Mouse (Mus musculus): ENCODE measurements around the gene Lalba. TPM values are rescaled to one million over a fixed set of nuclear protein-coding genes. Genes with fewer than 3 reads are reported as not detected.
"Not testable (repeated sequence)": the region's sequence is repeated elsewhere in the genome, so short reads cannot be mapped to it uniquely, and the experiment has no call there.

Gene Lalba
- total RNA-seq, 2 experiments from 2014 or later = not detected

DNA sequence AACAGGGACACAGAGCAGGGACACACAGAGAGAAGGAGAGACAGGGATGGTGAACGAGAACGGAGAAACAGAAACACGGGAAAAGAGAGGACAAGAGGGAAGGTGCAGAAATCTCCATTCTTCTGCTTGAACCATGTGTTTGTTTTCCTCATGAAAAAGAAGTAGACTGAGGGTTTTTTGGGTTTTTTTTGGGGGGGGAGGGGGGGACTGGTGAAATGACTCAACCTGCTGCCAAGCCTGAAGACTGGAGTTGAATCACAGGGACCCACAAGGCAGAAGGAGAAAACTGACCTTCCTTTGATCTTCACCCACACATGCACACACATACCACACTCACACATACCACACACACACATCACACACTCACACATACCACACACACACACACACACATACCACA lies 20.8 kb upstream of the Lalba start:
- DNase-seq = no peak
- intact Hi-C loops (cut with DNase I) = no loop called here

- intact Hi-C loops (cut with DNase I) = no loop called here
- no peak for DNase-seq
Measured at GRCm38 (mm10) chr15:98497631-98498030, 15.1 kb upstream of the Lalba start.

- intact Hi-C loops (cut with DNase I) = no loop called here
- no peak for DNase-seq
Measured at GRCm38 (mm10) chr15:98492102-98492501, 9.6 kb upstream of the Lalba start, which contains the start of gene Olfr279. Gene Olfr279, plus strand, starts transcription at chr15:98492402.

DNA sequence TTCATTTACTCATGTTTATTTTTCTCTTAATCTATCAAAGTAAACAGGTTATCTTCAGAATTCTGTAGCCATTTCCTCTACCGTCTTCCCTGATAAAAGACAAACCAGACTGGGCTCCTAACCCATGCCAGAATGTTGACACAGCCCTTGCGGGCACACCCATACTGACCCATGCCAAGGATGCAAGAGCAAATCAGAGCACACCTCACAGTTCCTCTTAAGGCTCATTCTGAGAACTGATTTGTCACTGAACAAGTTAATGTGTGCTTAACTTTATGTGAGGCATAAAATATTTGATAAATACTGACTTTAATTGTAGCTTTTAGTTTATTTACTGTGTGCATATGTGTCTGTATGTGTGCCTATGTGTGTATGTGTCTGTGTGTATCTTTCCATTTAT lies 8.8 kb upstream of the Lalba start:
- intact Hi-C loops (cut with DNase I) = no loop called here
- DNase-seq = no peak

DNA sequence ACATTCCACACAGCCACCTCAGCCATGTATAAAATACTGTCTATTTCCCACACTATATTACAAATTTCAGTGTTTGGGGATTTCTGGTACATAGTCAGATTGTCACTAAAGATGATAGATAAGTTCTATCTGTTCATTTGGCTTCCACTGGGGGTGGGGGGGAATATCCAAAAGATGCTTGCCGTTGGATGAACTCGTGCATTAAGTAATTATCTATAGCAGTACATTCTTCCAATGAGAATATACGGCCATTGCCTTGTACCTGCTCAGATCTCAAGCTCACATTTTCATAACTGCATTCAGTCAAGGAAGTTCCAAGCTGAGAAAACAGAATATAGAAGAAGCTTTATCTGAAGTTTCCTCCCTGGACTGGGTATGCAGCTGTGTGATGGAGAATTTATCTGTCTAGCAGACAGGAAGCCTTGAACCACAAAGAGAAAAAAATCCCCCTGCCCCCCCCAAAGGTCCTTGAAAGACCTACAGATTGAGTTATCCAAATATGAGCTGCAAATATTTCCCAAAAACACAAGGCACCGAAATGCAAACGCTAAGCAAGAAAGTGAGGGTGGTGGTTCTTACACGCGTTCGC lies 4.0 kb upstream of the Lalba start:
- no peak for DNase-seq
- intact Hi-C loops (cut with DNase I) = no loop called here

GRCm38 (mm10) chr15:98483907-98484886 lies 1.7 kb upstream of the Lalba start:
- intact Hi-C loops (cut with DNase I) = no loop called here

GRCm38 (mm10) chr15:98479568-98480102 lies 2.9 kb downstream of the Lalba start:
- intact Hi-C loops (cut with DNase I) = no loop called here
- no peak for DNase-seq

More at GRCm38 (mm10) chr15:98483907-98484886, 1.7 kb upstream of the Lalba start:
- DNase-seq = peak in 1 of 2 experiments; percentile 30

DNA sequence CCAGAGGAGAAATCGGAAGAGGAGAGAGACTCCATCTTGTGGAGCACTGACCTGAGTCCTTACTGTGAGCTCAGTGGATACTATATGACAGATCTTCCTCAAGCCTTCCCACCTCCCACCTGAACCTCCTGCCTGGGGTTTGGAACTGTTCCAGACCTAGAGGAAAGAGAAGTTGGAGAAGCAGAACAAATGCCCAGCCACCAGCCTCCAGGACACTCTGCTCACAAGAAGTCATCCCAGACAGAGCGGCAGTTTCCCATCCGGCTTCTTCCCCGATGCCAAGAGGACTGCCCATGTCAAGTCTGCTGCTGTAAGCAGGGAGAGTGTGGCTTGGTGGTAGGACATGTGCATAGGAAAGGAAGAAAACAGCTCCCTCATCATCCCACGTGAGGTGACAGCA lies 6.2 kb downstream of the Lalba start:
- no peak for DNase-seq
- intact Hi-C loops (cut with DNase I) = no loop called here

DNA sequence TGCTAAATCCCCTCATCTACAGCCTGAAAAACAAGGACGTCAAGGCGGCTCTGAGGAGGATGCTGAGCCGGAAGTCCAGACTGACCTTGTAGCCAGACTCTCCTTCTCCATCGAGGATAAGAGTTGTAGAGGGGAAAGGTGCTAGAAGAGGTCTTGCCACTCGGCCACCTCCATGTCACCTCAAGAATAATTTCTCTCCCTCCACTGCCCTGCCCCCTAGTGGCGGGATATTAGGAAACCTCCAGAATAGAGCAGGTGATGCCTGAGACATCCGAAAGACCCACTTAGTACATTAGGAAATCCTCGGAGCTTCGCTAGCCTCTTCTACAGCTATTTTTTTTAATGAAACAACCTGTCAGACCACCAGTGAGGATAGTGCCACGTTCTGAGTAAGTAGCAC lies 7.1 kb downstream of the Lalba start:
- intact Hi-C loops (cut with DNase I) = no loop called here
- DNase-seq = peak in 1 of 2 experiments; percentile 51

DNA sequence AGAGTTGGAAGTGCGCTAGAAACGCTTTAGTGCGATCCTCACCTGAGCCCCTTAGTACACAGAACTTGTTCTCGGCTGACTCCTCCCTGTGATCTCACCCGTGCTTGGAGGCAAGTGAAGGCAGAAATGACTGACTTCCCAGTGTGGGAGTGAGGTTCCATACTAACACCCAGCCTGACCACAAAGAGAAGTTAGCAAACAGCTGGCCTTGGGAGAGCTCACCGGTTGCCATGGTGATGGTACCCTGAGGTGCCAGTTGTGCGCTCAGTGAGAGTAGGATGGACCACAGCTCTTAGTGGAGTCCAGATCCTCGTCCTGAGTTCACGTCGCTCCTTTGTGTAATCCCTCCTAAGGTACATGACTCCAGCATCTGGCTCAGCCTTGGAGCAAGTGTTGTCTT lies 7.6 kb downstream of the Lalba start:
- intact Hi-C loops (cut with DNase I) = no loop called here
- no peak for DNase-seq

DNA sequence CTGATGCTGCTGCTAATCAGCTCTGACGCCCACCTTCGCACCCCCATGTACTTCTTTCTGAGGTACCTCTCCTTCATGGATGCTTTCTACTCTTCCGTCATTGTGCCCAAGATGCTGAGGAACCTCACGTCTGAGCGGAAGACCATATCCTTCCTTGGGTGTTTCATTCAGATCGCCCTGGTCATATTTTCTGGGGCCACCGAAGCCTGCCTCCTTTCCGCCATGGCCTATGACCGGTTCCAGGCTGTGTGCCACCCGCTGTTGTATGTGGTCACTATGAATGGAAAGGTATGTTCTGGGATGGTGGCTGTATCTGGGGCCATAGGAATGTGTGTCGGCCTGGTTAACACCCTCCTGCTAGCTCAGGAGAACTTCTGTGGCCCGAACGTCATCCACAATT lies 11.0 kb downstream of the Lalba start:
- DNase-seq = no peak
- intact Hi-C loops (cut with DNase I) = no loop called here

DNA sequence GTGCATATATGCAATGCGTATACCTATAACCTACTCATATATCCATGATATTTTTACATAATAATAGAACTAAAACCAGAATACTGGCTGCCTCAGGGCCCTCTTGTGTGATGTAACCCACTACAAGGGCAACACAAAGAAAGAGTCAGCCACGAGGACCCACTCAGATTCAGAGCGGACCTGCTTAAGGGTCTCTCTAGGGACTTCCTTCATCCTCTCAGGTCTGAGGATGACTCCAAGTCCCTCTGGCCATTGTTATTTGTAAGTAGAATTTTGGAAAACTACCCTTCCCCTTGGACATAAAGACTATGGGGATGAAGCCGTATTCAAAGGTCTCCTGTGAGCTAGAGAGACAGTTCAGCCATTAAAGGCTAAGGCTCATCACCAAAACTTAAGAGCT lies 12.9 kb downstream of the Lalba start, which contains the start of gene OR5BS1P:
TSS of gene OR5BS1P (plus strand) at position 301 of the 400 bp plus-strand sequence.
- intact Hi-C loops (cut with DNase I) = no loop called here
- DNase-seq = no peak

DNA sequence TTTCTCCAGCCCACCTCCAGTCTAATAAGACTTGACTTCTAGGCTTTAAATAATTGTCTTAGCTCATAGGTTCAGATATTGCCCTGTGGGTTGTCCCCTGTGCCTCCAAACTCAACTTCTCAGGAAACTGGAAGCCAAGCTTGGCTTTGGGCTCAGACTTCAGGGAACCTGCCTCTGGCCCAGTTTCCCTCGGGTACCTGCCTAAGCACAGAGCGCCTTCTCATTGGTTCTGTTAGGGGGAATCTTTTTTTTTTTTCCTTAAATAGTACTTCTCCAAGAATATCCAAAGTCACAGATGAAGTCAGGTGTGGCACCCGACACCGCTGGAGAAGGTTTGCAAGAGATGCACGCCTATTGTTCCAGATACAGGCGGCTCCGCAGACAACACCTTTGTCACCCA lies 30.2 kb downstream of the Lalba start, which contains the start of gene Olfr281:
TSS of gene Olfr281 (plus strand) at position 301 of the 400 bp plus-strand sequence.
- no peak for DNase-seq
- intact Hi-C loops (cut with DNase I) = no loop called here

GRCm38 (mm10) chr15:98448521-98448920 lies 34.0 kb downstream of the Lalba start:
- intact Hi-C loops (cut with DNase I) = no loop called here
- DNase-seq = no peak

DNA sequence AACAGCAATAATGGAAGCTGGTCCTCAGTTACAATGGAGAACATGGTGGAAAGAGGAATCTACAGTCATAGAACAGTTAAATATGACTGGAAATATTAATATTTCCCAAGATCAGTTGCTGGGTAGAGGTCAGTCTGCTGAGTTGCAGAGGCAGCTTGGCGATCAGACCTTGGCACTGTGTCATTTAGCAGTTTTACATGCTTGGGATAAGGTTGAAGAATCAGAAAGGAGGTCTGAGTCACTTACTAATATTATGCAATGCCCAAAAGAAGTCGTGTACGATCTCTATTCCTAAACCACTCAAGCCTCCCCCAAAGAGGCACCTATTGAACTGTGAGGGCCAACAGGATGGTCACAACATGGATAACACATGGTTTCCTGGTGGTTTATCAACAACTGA lies 38.0 kb downstream of the Lalba start:
- DNase-seq = no peak
- intact Hi-C loops (cut with DNase I) = no loop called here

GRCm38 (mm10) chr15:98430925-98431324 lies 51.6 kb downstream of the Lalba start, which contains the start of gene Olfr282:
Gene Olfr282, plus strand, starts transcription at chr15:98431225.
- DNase-seq; intact Hi-C loops (cut with DNase I): not testable (repeated sequence)

Small RNAs within 50 kb of the gene (microRNA-seq; reads per million reads assigned to microRNA genes)
- 11.8 to 11.9 reads per million in 2 experiments for gene Mir1291

Other genes with a start within 250 kb of the Lalba start
- not detected for gene Olfr286, start 248.3 kb downstream of the Lalba start, total RNA-seq (2021)
- gene H1fnt, start 225.4 kb downstream of the Lalba start, total RNA-seq (2021) = not detected
- gene Zfp641, start 186.6 kb downstream of the Lalba start, total RNA-seq (2021) = 10 to 100 TPM in 1 of 2 experiments, 1 to 10 TPM in 1; 9.7 to 10.3 TPM
- not detected for gene Olfr285, start 165.4 kb downstream of the Lalba start, total RNA-seq (2021)
- gene Olfr284, start 141.7 kb downstream of the Lalba start, total RNA-seq (2021) = not detected
- not detected for gene Olfr283, start 101.8 kb downstream of the Lalba start, total RNA-seq (2021)
- gene Olfr282, start 51.5 kb downstream of the Lalba start, total RNA-seq (2021) = not detected
- not detected for gene Olfr281, start 30.1 kb downstream of the Lalba start, total RNA-seq (2021)
- gene OR5BS1P, start 12.8 kb downstream of the Lalba start, total RNA-seq (2021) = not detected
- gene Olfr279, start 9.7 kb upstream of the Lalba start, total RNA-seq (2021) = not detected
- gene Kansl2, start 51.5 kb upstream of the Lalba start, total RNA-seq (2021) = 10 to 100 TPM; 62.2 to 64.5 TPM
- gene Ccnt1, start 88.2 kb upstream of the Lalba start, total RNA-seq (2021) = 10 to 100 TPM; 12.4 to 17.9 TPM
- under 1 TPM in 1 of 2 experiments, not detected in 1; 0.87 TPM for gene 4930415O20Rik, start 88.3 kb upstream of the Lalba start, total RNA-seq (2021)
- 10 to 100 TPM; 24.2 to 26.7 TPM for gene Adcy6, start 127.4 kb upstream of the Lalba start, total RNA-seq (2021)
- gene Cacnb3, start 148.1 kb upstream of the Lalba start, total RNA-seq (2021) = 1 to 10 TPM; 2.5 to 4.2 TPM
- gene Ddx23, start 180.2 kb upstream of the Lalba start, total RNA-seq (2021) = 10 to 100 TPM; 50.0 to 56.2 TPM
- gene Rnd1, start 194.7 kb upstream of the Lalba start, total RNA-seq (2021) = 1 to 10 TPM in 1 of 2 experiments, under 1 TPM in 1; 0.81 to 1.5 TPM
- not detected for gene Ccdc65, start 225.5 kb upstream of the Lalba start, total RNA-seq (2021)
- gene Fkbp11, start 245.5 kb upstream of the Lalba start, total RNA-seq (2021) = 1 to 10 TPM; 1.4 to 1.7 TPM